Mouse (Mus musculus): ENCODE data around the gene Dscaml1. TPM values are rescaled to one million over a fixed set of nuclear protein-coding genes. Genes with fewer than 3 reads are reported as not detected.

Dscaml1 gene
- polyA plus RNA-seq, 1 experiment from 2014 or later: 8.4 TPM

DNA sequence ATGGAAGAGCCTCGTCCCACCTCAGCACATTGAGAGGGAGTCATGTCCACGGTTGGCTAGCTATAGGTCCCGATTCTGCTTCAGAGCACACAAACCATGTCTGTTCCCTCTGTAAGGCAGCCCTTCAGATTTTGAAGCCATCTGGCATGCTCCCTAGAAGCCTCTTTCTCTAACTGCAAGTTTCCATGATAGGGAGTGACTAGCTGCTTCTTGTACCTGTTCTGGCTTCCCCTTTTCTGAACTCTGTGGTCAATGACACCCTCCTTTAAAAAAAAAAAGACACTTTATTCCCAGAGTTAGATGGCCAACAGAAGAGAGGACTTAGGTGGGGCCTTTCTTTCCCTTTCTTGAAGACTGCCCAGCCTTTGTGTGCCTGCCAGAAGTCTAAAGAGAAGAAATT is 130.5 kb downstream of the Dscaml1 start:
- Histone ChIP-seq H3K27ac (no peak overlapping the region), H3K4me2 (replicated peaks) (no peak overlapping the region), H3K9me3 (no peaks in the 10 kb centered on the region), H3K27me3 (no peaks in the 10 kb centered on the region), H3K9ac (replicated peaks) (no peak overlapping the region), H3K36me3 (no peaks in the 10 kb centered on the region), H3K4me1 (replicated peaks) (peaks cover 24% of the 10 kb centered on the region), H3K4me3 (replicated peaks) (no peak overlapping the region)
- no peak for ATAC-seq
- WGBS: 97% methylated on average over 3 of the region's 3 CpGs

DNA sequence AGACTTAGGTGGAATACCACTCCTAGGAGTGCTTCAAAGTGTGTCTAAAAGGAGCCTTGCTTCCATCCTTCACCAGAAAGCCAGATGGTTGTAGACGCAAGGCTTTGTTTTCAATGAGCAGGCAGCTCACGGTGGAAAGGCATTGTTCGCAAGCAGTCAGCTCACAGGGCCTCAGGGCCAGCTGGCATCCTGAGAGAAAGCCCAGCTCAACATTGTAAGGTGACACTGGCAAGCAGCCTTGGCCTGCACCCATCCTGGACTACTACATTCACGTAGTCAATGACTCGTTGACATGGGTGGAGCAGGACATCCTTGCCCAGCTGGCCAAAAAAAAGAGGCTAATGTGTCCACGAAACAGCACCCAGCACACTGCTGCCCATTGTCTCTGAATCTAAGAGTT is 134.6 kb downstream of the Dscaml1 start:
- H3K4me1 ChIP-seq (replicated peaks): peaks cover 12% of the 10 kb centered on the region
- no peak for ATAC-seq
- H3K27me3 ChIP-seq: no peaks in the 10 kb centered on the region

DNA sequence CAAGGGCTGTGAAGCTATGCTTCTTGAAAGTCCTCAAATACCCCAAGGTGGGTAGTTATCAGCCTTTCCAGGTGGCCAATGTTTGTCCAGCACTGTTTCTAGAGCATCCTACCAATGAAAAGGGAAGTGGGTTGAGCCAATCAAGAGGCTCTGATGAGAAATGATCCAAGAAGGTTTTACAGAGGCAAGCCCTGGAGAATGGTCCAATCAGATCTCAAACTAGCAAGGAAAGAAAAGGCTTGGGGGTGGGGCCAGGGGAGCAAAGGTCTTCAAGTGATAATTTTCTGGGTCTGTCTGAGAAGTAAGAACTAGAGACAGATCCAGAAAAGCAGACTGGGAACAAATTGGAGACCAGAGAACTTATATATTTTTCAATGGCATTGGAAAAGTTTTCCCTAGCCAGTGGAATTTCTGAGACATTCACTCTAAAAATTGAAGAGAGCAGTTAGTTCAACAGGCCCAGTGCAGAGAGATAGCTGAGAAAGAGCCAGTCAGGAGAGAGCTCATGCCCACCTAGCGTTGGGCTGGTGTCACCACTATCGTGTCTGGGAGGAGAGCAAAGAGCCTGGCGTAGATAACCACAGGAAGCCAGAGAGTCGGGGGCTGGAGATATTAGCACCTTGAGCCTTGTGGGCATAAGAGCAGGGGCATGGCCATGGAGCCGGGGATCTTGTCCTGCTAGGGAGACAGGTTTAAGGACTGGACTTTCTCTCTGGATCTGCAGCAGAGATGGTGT is 140.6 kb downstream of the Dscaml1 start:
- H3K36me3 ChIP-seq: no peaks in the 10 kb centered on the region

More for the DNA sequence above, 134.6 kb downstream of the Dscaml1 start:
- Histone ChIP-seq H3K4me2 (replicated peaks) (no peak overlapping the region), H3K9ac (replicated peaks) (no peak overlapping the region), H3K4me3 (replicated peaks) (no peak overlapping the region), H3K36me3 (no peaks in the 10 kb centered on the region), H3K9me3 (no peaks in the 10 kb centered on the region), H3K27ac (no peak overlapping the region)
- whole genome bisulfite sequencing: 53% methylated on average over 6 of the region's 6 CpGs

DNA sequence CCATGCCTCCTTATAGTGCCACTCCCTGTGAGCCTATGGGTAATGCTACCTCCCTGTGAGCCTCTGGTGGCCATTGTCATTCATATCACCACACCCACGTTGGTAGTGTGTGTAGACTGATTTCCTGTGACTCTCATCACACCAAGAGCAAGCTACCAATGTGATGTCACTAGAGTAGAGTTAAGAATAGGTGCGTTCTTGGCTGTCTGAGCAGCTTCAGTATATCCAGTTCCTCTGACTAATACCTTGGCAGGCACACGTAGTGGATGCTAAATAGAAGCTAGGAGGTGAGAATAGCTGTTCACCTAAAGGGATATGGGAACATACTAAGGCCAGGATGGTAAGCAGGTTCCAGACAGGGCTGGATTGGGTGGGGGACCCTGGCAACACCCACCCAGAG is 143.3 kb downstream of the Dscaml1 start:
- WGBS: 77% methylated on average over 3 of the region's 3 CpGs

More for the DNA sequence above, 140.6 kb downstream of the Dscaml1 start:
- Histone ChIP-seq H3K4me3 (replicated peaks) (no peak overlapping the region), H3K4me1 (replicated peaks) (0 out of 2 replicates have a peak, but pooled peaks cover 6% of the 10 kb centered on the region), H3K4me2 (replicated peaks) (no peak overlapping the region), H3K9me3 (no peaks in the 10 kb centered on the region), H3K9ac (replicated peaks) (no peak overlapping the region), H3K27me3 (no peaks in the 10 kb centered on the region), H3K27ac (no peak overlapping the region)
- ATAC-seq: no peak
- WGBS: 87% methylated on average over 5 of the region's 5 CpGs

DNA sequence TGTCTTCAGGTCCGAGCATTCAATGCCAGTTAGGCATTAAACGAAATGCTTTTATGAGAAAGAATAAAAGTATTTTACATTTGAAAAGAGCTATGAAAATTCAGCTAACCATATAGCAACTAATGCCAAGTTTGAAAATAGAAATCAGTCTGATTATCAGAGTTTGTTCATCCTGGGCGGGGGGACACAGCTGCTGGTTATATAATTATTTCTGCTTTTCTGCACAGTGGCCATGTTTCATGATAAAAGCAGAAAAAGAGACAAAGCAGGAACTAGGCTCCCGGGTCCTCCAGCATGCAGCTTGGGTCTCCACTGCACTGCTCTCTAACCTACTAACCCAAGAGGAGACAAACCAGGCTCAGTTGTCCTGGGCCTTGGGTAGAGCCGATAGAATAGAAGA is 143.9 kb downstream of the Dscaml1 start:
- WGBS: 80% methylated on average over 5 of the region's 5 CpGs

More for the DNA sequence above, 143.3 kb downstream of the Dscaml1 start:
- no peaks in the 10 kb centered on the region for H3K27me3 ChIP-seq
- peaks cover 15% of the 10 kb centered on the region for H3K4me1 ChIP-seq (replicated peaks)
- H3K4me3 ChIP-seq (replicated peaks): no peak overlapping the region
- H3K27ac ChIP-seq: no peak overlapping the region
- no peaks in the 10 kb centered on the region for H3K9me3 ChIP-seq
- ATAC-seq: no peak
- no peaks in the 10 kb centered on the region for H3K36me3 ChIP-seq
- no peak overlapping the region for H3K9ac ChIP-seq (replicated peaks)
- H3K4me2 ChIP-seq (replicated peaks): no peak overlapping the region

DNA sequence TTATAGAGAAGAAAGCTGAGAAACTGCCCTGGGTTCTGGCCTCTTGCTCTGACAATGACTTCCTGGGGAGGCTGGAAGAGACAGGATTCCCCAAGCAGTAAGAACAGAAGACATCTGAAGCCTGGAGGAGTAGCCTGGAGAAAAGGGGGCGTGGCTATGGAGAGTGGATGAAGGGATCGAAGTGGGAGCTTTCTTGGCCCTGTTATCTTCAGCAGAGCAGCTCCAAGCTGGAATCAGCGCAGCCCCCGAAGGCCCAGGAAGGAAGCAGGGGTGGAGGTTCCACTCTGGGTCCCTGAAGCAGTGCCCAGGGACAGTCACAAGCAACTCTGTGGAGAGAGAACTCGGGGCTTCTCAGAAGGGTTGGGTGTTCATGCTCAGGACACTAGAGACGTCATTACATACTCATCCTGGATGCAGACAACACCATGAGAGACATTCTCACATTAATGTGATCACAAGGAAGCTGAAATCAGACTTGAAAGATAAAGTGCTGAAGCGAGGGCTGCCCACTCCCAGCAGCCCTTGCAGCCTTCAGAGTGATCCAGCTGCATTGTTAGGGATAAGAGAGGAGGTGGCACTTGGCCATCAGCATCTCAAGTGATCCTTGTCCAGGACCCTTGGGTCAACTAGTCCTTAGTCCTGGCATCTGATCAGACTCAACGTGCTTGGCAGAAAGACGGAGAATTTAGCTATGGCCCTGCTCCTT is 146.5 kb downstream of the Dscaml1 start:
- Histone ChIP-seq H3K9me3 (no peaks in the 10 kb centered on the region), H3K27me3 (no peaks in the 10 kb centered on the region), H3K4me1 (replicated peaks) (peaks cover 25% of the 10 kb centered on the region), H3K9ac (replicated peaks) (no peak overlapping the region), H3K4me2 (replicated peaks) (no peak overlapping the region), H3K4me3 (replicated peaks) (no peak overlapping the region), H3K27ac (no peak overlapping the region), H3K36me3 (no peaks in the 10 kb centered on the region)
- ATAC-seq: no peak
- 42% methylated on average over 9 of the region's 9 CpGs for WGBS

More for the DNA sequence above, 143.9 kb downstream of the Dscaml1 start:
- Histone ChIP-seq H3K9me3 (no peaks in the 10 kb centered on the region), H3K4me1 (replicated peaks) (peaks cover 15% of the 10 kb centered on the region), H3K4me3 (replicated peaks) (no peak overlapping the region), H3K36me3 (no peaks in the 10 kb centered on the region), H3K27me3 (no peaks in the 10 kb centered on the region), H3K9ac (replicated peaks) (no peak overlapping the region), H3K4me2 (replicated peaks) (no peak overlapping the region), H3K27ac (no peak overlapping the region)
- no peak for ATAC-seq

DNA sequence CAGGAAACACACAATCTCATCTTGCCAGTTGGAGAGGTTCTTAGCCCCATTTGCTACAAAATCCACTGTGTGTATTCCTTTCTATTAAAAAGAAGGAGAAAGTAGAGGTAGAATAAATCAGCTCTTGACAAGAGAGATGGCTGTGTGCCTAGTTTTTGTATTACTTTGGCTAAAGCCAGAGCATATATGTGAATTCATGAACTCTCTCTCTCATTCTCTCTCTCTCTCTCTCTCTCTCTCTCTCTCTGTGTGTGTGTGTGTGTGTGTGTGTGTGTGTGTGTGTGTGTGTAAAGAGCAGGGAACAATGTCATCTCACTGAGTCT is 147.0 kb downstream of the Dscaml1 start:
- H3K4me3 ChIP-seq (replicated peaks): no peak overlapping the region
- no peak overlapping the region for H3K4me2 ChIP-seq (replicated peaks)
- H3K36me3 ChIP-seq: no peaks in the 10 kb centered on the region
- no peaks in the 10 kb centered on the region for H3K9me3 ChIP-seq
- H3K27me3 ChIP-seq: no peaks in the 10 kb centered on the region
- no peak overlapping the region for H3K9ac ChIP-seq (replicated peaks)
- H3K4me1 ChIP-seq (replicated peaks): peaks cover 28% of the 10 kb centered on the region
- no peak for ATAC-seq
- H3K27ac ChIP-seq: no peak overlapping the region

DNA sequence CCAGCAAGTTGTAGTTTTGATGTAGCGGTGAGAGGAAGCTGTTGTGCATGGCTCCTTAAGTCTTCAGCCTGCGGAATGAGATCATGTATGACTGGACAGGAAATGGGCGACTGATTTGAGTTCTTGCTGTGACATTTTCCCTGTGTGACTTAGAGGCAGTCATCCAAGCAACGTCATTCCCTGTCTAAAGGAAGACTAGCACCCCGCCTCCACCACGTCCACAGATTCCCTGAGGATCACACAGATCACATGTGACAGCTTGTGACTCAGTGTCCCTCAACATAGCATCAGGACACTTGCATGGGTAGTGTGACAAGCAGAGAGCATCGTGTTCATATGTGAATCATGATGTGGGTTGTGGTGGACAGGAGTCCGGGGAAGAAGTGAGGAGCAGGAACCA is 147.6 kb downstream of the Dscaml1 start:
- Histone ChIP-seq H3K4me1 (replicated peaks) (peaks cover 32% of the 10 kb centered on the region), H3K27me3 (no peaks in the 10 kb centered on the region), H3K9me3 (no peaks in the 10 kb centered on the region), H3K9ac (replicated peaks) (no peak overlapping the region), H3K36me3 (no peaks in the 10 kb centered on the region), H3K4me3 (replicated peaks) (no peak overlapping the region), H3K27ac (no peak overlapping the region), H3K4me2 (replicated peaks) (no peak overlapping the region)
- WGBS: 85% methylated on average over 8 of the region's 8 CpGs
- ATAC-seq: no peak

DNA sequence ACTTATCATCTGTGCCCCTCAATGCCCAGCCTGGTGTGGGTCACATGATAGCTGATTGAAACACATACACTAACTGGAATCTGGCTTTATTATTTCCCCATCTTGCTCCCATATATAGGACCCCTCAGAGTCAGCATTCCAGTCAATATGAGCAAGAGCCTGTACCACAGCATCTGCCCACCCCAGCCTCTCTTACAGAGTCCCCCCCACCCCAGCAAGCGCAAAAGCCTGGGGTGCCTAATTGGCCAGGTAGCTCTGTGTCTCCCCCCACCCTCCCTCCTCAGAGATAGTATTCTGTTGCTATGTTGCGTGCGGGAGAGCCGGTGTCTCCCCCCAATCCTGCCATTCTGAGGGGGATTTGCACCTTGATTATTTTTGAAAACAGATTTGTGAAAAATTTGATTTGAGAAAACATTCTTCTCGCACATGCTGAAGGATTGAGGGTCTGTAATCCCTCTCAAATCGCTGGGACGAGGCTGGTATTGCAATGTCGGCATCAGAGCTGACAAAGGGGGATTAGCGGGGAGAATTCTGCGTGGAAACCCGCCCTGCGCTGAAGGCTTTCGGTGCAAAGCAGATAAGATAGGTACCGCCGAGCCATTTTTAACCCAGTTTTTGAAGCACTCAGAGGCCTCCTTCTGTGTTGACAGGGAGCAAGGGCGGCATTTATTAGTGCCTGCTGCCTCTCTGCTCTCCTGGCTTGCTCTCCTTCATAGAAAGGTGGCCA is 153.8 kb downstream of the Dscaml1 start:
- H3K36me3 ChIP-seq: no peaks in the 10 kb centered on the region
- H3K9me3 ChIP-seq: no peaks in the 10 kb centered on the region
- peak overlapping the region; percentile 60 for H3K27ac ChIP-seq
- H3K4me3 ChIP-seq (replicated peaks): no peak overlapping the region
- no peak overlapping the region for H3K9ac ChIP-seq (replicated peaks)
- 0 out of 2 replicates have a peak, but pooled peaks have one; percentile 31 for ATAC-seq
- 0 out of 2 replicates have a peak, but pooled peaks cover 3% of the 10 kb centered on the region for H3K27me3 ChIP-seq
- no peak overlapping the region for H3K4me2 ChIP-seq (replicated peaks)
- peaks cover 41% of the 10 kb centered on the region for H3K4me1 ChIP-seq (replicated peaks)
- WGBS: 48% methylated on average over 16 of the region's 16 CpGs

DNA sequence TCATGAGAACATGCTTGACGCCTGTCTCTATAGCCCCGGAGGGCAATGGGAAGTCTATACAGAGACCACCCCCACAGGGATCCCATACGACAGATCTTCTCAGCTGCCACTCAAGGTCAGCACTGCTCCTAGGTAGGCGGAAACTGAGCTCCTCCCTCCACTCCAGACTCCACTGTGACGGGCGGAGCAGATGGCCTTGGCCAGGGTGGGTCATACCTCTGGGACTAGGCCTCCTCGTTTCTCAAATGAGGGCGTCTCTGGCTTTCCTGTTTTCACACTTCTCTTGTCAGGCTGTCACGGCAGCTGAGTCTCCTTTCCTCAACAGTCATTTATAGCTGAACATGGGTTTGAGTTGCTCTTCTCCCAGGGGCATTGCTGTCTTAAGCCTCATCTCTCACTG is 160.0 kb downstream of the Dscaml1 start:
- no peaks in the 10 kb centered on the region for H3K9me3 ChIP-seq
- WGBS: 66% methylated on average over 9 of the region's 9 CpGs
- H3K27ac ChIP-seq: no peak overlapping the region
- H3K4me1 ChIP-seq (replicated peaks): peaks cover 11% of the 10 kb centered on the region
- no peak overlapping the region for H3K4me2 ChIP-seq (replicated peaks)
- no peaks in the 10 kb centered on the region for H3K36me3 ChIP-seq
- H3K9ac ChIP-seq (replicated peaks): no peak overlapping the region
- no peak for ATAC-seq
- H3K27me3 ChIP-seq: 0 out of 2 replicates have a peak, but pooled peaks cover 3% of the 10 kb centered on the region
- no peak overlapping the region for H3K4me3 ChIP-seq (replicated peaks)

DNA sequence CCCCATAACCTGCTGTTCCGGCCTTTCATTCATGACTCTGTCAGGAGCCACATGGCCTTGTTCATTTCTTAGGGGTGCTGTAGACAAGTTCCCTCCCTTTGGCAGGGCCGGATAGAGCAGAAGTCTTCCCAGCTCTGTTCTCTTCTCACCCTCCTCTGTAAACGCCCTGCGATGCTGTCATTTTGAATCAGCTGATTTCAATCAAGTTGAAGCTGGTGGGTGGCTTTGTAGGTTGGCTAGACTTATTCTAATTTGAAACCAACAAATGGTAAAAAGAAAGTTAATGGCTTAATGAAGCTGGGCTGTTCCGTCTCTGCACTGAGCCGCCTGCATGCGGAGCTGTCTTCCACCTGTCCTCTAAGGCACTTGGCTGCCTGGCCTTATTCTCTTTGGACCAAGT is 161.3 kb downstream of the Dscaml1 start:
- Histone ChIP-seq H3K4me1 (replicated peaks) (peaks cover 15% of the 10 kb centered on the region), H3K9me3 (no peaks in the 10 kb centered on the region), H3K36me3 (no peaks in the 10 kb centered on the region), H3K4me2 (replicated peaks) (no peak overlapping the region), H3K27ac (no peak overlapping the region), H3K4me3 (replicated peaks) (no peak overlapping the region), H3K27me3 (0 out of 2 replicates have a peak, but pooled peaks cover 3% of the 10 kb centered on the region), H3K9ac (replicated peaks) (no peak overlapping the region)
- ATAC-seq: no peak
- 74% methylated on average over 7 of the region's 7 CpGs for WGBS

DNA sequence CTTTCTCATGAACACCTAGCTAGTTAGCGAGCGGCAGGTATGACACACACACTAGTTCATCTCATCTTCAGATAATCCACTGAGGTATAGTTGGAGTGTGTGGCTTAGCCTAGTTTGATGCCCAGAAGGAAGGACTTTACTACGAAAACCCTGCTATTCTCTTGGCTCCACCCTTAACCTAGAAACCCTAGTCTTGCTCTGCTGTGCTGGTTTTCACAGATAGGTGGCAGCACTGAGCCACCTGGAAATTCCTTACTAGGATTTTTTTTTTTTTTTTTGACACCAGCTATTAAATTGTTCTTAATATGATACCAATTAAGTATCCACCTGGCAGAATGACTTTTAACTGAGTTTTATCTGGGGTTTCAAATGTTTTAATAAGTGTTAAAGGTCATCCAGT is 163.4 kb downstream of the Dscaml1 start:
- Histone ChIP-seq H3K4me1 (replicated peaks) (peaks cover 15% of the 10 kb centered on the region), H3K36me3 (no peaks in the 10 kb centered on the region), H3K27me3 (no peaks in the 10 kb centered on the region), H3K9ac (replicated peaks) (no peak overlapping the region), H3K4me3 (replicated peaks) (no peak overlapping the region), H3K9me3 (no peaks in the 10 kb centered on the region), H3K27ac (no peak overlapping the region), H3K4me2 (replicated peaks) (no peak overlapping the region)
- 80% methylated on average over 3 of the region's 3 CpGs for WGBS
- ATAC-seq: no peak

Data from midbrain, embryonic 13.5 days (tissue).